Mouse (Mus musculus): ENCODE measurements around the gene Plet1.

DNA sequence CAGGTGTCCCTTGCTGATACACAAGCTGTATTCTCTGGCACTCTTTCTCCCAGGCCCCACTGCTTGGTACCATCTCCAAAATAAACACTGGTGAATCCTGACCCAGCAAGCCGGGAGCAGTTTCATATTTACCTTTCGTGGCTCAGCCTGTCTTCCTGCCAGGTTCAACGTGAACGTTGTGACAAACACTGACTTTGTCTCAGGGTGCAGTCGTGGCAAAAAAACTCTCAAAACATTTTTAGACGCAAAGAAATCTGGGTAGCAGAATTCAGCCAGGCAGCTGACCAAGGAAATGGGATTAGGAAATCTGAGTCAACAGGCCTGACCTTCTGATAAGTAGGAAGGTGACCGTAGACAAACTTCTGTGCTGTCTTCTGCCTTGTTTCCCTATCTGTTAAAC lies 13.2 kb downstream of the Plet1 start:
- TF ChIP-seq POLR2A (IDR thresholded peaks at IDR 0.05; ENCODE audit: low read depth, low read length) (no peak), CTCF (IDR thresholded peaks at IDR 0.05; ENCODE audit: borderline replicate concordance, insufficient read depth, low read length) (no peak)

Data from embryonic fibroblast, embryonic 13.5 days (primary cell).